Mouse (Mus musculus) right cerebral cortex, adult 18-20 months (tissue): Measurements from ENCODE around the gene Tas2r104.

Source experiments
- DNase-seq: peaks from one replicate; pipeline ENCODE4 v3.0.0; 2022; ENCODE audit warnings: mixed read lengths

Tas2r104 gene

DNA sequence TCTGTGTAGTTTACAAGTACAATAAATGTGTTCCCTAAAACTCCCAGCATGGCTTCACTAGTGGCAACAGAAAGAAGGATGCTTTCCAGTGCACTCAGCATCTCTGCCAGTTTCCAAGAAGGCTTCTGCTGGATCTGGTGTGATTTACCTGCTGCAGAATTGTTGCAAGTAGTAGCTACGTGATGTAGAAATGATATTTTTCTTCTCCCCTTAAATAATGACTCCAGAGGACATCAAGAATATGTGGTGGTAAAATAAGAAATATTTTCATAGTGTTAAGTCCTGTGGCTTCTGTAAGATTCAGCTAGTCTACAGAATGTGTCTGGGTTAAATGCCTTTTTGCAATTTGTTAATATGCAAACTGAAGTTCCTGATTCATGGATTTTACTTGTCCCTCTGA is at the start of gene Tas2r104:
Gene Tas2r104 (minus strand): TSS at position 101 of the 400 bp plus-strand sequence.
- DNase-seq: no peak

- no peak for DNase-seq
Observed at GRCm38 (mm10) chr6:131712803-131713202, 27.3 kb upstream of the Tas2r104 start.

DNA sequence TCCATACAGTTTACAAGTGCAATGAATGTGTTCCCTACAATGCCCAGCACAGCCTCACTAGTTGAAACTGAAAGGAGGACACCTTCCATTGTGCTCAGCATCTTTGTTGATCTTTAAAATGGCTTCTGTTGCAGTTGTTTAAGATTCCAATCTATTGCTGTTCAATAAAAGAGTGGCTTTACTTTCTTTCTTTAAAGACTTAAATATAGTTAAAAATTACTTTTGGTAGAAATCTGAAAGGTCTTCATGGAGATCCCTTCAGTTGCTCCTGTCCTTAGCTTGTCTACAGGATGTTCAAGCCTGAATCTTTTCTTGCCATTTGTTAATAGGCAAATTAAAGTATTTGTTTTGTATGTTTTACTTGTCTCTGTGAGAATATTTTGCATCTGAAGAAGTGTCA is 4.4 kb upstream of the Tas2r104 start, which contains the start of gene Tas2r114:
Gene Tas2r114 (minus strand): TSS at position 101 of the 400 bp plus-strand sequence.
- DNase-seq: no peak

DNA sequence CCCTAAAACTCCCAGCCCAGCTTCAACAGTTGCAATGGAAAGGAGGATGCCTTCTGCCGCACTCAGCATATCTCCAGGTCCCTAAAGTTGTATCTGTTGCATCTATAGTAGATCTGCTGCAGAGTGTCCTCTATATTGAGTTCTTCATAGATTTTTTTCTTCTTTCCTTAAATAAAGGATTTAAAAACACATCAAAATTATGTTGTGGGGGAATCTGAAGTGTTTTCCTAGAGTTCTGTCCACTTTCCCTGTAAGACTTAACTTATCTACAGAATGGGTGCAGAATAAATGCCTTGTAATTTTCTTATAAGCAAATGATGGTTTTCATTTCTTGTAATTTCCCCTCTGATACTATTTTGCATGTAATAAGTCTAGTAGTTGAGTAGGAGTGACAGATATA is 1.9 kb upstream of the Tas2r104 start, which contains the start of gene Tas2r105:
Gene Tas2r105 (minus strand): TSS at position 101 of the 400 bp plus-strand sequence.
- DNase-seq: no peak

- DNase-seq: no peak
Observed at GRCm38 (mm10) chr6:131678786-131679185, 6.8 kb downstream of the Tas2r104 start, which contains the start of gene Tas2r106. Tas2r106 (minus strand) TSS chr6:131678886.

DNA sequence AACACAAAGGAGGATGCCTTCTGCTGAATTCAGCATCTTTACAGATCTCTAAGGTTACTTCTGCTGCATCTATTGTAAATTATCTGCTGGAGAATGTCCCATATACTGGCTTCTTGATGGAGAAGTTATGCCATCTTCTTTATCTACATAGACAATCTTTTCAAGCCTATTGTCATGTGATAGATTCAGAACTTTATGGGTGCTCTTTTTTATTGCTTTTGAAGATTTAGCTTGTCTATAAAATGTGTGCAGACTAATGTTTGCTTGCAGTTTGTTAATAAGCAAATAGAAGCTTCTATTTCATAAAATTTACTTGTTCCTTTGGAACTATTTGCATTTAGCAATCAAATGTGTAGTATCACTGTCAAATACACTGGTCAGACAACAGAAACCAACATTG is 25.5 kb downstream of the Tas2r104 start, which contains the start of gene Tas2r107:
Gene Tas2r107 (minus strand): TSS at position 101 of the 400 bp plus-strand sequence.
- no peak for DNase-seq
